Mouse (Mus musculus) layer of hippocampus, adult 18-20 months (tissue): ENCODE results near the gene Ctcfl. TPM values are rescaled to one million over a fixed set of nuclear protein-coding genes. Genes with fewer than 3 reads are reported as not detected.
A peak's percentile ranks its signal among the peaks of the same experiment; 100 is the strongest.

ENCODE experiments used
- DNase-seq, 2 experiments: peaks; one replicate each; pipeline ENCODE4 v3.0.0; 2022; ENCODE audit warnings: low spot score in 2 of 2
- total RNA-seq, 2 experiments: library from RNA; stranded (reverse); gene quantifications; 2 replicates each; pipeline ENCODE4 v1.2.3; 2021

Gene Ctcfl
- total RNA-seq, 2 experiments from 2014 or later: not detected

DNA sequence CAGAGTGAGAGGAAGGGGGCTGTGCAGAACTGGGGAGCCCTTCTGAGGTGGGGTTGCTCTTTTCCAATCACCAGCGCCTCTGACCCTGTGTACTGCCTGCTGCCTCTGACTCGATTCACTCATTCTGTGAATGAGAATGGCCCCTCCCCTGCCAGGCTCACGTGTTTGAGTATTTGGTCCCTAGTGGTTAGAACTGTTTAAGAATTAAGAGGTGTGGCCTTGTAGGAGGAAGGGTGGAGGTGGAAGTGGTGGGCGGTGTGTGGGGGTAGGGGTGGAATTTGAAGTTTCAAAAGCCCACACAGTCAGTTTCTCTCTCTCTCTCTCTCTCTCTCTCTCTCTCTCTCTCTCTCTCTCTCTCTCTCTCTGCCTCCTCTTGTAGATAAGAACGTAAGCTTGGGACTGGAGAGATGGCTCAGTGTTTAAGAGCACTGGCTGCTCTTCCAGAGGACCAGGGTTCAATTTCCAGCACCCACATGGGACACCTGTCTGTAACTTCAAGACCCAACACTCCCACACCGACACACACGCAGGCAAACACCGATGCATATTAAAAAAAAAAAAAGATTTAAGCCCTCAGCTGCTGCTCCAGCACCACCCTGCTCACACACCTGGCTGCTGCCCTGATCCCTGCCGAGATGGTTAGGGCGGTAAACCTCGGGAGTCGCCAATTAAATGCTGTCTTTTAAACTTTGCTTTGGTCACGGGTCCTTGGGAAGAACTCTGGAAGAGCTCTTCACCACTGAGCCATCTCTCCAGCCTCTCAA is 35.4 kb downstream of the Ctcfl start:
- DNase-seq: no peak

DNA sequence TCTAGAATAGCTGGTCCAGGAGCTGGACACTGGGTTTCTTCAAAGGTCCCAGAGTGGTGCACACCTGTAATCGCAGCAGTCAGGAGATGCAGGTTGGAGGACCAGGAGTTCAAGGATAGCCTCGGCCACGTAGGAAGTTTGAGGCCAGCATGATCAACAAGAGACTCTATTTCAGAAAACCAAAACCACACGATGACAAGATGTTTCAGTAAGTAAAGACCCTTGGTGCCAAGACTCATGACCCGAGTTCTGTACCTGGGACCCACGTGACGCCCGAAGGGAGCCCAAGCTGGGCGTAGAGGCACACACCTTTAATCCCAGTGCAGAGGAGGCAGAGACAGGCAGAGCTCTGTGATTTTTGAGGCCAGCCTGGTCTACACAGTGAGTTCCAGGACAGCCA is 36.2 kb downstream of the Ctcfl start:
- no peak for DNase-seq

DNA sequence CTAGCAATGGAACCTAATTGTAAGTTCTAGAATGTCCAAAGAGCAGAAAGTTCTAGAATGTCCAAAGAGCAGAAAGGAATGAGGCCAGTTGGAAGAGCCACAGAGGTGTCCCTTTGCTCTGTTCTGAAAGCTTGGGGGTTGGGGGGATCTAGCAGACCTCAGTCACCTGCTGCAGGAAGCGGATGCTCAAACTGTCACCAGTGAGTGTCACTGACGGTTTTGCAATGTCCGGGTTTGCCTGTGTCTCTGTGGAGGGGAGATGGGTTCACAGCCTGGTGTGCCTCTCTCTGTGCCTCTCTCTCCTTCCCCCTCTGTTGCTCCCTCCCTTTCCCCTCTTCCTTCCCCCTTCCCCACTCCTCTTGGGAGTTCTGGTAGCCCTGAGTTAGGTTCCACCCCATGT is 36.6 kb downstream of the Ctcfl start:
- DNase-seq: no peak

DNA sequence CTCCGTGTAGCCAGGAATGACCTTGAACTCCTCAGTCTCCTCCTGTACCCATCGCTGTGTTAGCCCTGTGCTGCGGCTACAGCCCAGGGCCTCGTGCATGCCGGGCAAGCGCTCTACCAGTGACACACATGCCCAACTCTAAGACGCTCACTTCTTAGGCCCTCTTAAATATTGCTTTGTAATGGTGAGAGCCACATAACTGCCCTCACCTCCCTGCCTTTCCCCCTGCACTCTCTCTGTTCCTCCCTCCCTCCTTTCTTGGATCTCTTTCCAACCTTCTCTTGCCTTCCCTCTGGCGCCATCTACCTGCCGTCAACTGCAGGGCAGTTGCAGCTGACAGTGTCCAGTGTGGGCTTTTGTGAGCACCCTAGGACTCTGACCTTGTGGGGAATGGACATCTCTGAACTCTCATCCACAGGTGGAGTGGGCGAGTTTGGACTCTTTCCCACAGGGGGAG is 38.5 kb downstream of the Ctcfl start:
- DNase-seq: peak; percentile 37 to 73

DNA sequence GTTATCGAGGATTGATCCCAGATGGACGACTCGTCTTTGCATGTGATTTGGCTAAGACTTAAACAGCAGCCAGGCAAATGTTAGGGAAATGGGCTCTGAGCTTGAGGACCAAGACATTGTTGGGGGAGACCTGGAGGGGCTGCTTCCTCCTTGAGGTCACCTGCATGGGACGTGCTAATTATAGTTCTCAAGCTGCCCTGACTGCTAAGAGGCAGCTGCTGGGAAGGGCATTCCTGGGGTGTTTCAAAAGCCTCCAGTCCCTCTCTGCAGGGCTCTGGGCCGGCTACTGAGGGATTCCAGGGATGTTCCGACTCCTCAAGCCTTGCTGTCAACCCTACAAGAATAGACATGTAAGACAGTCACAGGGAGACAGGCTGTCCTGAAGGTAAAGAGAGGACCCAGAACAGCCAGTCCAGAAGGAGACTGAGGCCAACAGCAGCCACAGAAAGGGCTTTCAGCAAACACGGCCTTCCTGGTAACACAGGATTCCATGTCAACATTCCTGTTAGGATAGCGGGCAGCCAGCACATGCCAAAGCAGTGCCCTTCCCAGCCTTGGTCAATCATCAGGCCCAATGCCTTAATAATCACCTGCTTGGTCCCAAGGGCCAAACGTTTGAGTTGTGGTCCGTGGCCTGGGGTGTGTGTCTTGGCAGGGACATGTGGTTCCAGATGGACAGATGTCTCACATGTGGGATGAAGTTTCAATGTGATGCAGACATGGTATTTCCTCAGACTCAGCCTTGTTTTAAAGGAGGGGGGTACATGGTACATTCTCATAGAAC is 39.4 kb downstream of the Ctcfl start:
- DNase-seq: no peak

DNA sequence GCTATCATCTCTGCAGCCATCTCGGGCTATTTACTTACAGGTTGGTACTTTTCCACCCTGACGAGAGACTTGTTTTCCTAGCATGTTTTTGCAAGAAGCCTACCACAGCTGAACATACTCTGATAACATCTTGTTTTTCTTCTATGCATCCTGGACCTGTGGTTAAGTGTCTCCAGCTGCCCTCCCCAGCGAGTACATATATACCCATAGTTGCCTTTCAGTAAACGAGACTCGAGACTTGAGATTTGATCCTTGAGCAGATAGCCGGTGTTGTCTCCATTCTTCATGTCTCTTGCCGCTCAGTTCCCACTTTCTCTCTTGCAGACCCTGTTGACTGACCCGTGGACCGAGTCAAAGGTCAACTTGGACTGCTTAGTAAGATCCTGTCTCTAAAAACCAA is 42.4 kb downstream of the Ctcfl start:
- no peak for DNase-seq

DNA sequence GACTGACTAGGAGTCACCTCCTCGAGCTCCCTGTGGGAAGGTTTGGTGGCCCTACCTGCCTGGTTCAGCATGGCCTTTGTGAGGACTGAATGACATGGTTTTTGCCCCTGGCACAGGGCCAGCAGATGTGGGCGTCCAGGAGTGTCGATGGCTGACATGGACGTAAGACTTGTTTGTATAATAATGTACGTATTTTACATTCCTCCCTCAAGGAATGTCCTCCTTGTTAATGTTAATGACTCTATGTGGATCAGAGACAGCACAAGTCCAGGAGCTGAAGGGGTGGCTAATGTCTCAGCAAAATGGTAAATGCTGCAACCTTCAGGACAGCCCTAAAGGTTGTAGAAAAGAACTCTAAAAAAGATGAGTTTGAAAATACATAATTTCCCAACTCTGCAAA is 45.7 kb downstream of the Ctcfl start:
- no peak for DNase-seq

DNA sequence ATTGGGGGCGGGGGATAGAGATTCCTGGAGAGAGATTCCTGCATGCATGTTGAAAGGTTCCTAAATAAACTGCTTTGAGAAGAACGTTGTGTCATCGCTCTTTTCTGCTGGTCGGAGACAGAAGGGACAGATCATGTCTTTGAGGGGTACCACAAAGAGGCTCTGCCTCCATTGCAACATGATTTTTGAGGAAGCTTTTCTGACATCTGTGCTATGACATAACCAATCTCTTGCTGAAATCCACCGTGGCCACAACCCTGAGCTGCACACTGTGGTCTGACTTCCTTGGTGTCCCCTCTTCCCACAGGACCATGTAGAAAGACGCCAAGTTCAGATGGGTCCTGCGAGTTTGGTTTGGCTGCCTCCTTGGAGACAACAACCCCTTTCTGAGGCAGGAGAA is 46.4 kb downstream of the Ctcfl start:
- DNase-seq: no peak

DNA sequence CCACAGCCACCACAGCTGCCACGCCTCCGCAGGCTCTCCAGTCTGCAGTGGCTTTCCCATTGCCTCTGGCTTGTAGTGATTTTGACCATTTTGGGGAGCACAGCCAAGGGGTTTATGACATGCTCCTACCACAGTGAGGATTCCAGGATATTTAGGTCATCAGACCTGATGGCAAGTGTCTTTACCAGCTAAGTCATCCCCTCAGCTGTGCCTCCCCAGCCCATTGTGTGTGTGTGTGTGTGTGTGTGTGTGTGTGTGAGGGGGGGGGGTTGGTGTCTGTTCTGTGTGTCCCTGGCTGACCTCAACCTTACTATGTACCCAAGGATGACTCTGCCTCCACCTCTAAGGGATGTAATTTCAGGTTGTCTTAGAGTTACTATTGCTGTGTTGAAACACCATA is 54.5 kb downstream of the Ctcfl start:
- no peak for DNase-seq

DNA sequence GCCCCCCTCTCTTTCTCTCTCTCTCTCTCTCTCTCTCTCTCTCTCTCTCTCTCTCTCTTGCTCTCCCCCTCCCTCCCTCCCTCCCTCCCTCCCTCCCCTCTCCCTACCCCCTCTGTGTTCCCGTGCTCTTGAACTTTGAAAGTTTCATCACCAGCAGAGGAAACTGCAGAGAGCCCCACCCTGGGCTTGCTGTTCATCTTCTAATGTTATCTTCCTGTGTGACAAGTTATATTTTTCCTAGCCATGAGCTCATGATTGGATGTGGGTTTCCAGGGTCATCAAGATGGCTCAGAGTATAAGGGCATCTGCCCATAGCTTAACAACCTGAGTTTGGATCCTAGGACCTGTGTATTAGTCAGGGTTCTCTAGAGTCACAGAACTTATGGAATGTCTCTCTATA is 56.1 kb downstream of the Ctcfl start:
- DNase-seq: no peak

DNA sequence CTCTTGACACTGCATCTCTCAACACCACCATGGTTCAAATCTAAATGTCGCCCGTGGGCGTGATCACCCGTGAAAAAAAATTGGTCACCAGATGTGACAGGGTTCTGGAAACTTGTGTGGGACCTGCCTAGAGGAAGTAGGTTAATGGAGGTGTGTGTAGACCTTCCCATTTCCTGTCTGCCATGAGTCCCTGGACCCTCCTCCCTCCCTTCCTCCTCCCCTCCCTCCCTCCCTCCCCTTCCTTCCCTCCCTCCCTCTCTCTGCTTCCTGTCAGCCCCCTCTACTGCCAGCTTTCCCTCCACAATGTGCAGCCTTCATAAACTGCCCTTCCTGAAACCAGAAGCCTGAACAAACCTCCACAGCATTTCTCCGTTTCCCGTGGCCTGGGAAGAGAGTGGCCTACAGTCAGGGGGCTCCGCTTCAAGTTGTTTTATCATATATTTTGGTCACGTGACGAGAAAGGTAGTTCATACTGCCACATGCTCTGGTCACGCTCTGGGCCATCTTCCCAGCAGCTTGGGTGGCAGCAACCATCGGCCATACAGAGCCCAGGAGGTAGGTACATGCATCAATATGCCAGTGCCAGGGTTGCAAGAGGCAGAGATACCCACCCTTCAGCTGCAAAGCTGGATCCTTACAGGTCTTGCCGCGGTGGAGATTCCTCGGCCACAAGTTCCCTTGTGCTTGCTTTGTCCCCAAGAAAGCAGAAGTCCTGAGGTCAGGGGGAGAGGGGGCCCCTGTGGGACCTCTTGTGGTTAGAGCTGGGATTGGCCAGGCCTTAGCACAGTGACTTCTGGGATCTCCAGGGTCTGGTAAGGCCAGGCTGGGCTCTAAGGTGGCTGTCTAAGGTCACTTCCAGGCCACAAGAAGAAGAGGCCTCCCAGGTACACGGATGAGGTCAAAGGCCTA is 57.6 kb downstream of the Ctcfl start:
- no peak for DNase-seq

DNA sequence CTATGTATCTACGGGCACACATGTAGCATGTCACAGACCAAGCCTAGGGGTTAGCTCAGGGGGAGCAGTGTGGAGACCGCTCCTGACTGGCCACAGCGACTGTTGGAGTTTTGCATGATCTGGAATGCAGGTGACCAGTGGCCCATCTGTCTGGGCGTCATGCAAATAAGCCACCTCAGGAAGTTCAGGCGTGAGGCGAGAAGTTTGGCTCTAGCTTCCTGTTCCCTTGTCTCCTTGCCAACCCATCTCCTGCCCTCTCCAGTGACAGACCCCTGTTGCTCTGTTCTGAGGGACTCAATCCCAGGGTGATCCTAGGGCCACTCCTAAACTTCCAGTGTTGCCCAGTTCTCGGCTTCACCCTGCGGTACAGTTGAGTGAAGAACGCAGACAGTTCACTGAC is 58.9 kb downstream of the Ctcfl start:
- DNase-seq: no peak

DNA sequence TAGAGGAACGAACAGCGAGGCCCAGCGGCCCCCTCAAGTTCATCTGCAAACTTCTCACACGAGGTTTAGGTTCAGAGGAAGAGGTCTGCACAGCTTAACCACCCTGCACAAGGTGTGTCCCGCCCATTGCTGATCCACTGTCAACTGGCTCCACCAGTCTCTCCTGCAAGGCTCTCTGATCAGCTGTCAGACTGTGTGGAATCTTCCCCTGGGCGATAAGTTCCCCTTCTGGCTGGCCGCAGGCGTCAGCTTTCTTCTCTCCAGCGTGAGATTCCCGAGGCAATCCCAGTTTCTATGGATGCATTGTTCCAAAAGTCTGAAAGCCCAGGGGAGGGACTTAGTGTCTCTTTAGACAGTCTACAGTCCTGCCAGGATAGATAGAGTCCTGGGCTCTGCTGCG is 61.1 kb downstream of the Ctcfl start:
- no peak for DNase-seq

DNA sequence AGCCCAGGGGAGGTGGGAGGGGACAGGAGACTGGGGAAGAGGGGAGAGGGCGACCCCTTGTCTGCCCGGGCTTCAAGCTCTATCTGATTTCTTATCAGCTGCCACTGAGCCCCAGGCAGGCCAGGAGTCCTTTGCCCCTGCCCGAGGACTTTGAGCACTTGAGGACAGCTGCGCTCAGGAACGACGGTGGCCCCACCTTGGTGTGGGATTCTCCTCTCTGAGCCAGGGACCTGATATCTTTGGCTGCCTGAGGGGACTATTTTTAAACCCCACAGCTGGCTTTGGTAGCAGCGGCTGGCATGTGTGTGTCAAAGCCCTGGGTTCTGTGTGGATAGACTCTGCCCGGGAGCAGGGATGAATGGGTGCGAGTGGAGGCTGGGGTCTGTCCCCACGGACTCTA is 61.7 kb downstream of the Ctcfl start:
- DNase-seq: no peak

DNA sequence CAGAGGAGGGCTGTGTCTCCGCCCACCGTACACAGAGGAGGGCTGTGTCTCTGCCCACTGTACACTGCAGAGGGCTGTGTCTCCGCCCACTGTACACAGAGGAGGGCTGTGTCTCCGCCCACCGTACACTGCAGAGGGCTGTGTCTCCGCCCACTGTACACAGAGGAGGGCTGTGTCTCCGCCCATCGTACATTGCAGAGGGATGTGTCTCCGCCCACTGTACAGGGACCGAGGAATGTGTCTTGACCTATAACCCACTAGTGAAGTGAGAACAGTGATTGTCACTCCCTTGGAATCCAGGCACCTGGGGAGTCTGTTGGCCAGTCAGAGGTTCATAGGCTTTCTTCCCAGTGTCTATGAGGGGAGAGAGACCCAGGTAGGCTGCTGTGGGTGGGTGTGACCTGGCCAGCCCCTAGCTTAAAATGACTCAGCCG is 62.4 kb downstream of the Ctcfl start:
- no peak for DNase-seq

DNA sequence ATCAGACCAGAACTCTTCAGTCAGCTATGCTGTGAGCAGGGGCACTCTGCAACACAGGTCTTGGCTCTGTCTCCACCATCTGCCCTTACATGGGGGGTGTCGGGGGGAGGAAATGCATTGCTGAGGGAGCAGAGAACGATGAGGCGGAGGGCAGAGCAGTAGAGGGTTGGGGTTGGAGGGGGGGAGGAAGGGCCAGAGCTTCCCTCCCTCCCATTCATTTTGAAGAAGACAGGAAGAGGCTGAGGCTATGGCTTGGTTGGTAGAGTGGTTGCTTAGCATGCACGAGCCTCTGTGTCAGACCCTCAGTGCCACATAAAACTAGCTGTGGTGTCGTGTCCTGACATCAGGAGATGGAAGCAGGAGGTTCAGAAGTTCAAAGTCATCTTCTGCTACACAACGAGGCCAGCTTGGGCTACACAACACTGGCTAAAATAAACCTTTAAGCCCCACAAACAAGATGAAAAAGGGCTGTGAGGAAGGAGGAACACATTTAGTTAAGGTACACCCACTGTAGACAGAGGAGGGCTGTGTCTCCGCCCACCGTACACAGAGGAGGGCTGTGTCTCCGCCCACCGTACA is 62.9 kb downstream of the Ctcfl start:
- DNase-seq: no peak

DNA sequence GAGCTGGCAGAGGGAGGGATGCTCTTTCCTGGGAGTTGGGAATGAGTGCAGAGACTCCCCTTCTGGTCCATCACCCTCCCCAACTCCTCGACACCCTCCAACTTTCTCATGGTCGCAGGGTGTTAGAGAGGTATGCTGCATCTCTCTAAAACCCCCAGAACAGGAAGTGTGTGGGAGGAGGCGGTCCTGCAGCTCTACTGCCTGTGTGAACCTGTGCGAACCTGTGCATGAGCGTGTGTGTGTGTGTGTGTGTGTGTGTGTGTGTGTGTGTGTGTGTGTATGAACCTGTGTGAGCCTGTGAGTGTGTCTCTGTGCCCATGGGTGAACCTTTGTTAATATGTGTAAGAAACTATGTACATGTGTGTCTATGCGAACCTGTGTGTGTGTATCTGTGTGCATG is 65.5 kb downstream of the Ctcfl start:
- DNase-seq: no peak

DNA sequence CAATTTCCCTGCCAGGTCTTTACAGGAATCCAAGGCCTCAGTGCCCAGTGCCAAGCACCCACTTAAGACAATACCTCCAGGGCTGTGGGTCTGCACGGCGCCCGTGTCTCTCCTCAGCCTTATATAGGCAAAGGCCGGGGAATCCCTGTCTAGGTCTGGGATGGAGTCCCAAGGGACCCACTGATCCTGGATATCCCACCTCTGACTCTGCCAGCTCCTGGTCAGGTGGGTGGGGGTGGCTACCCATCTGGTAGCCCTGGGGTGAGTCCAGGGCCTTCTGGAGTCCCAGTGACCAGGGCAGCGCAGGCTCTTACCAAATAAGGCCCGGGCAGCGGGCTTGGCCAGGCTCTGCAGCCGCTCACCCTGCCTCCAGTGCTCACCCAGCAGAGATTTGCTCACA is 66.4 kb downstream of the Ctcfl start:
- no peak for DNase-seq

DNA sequence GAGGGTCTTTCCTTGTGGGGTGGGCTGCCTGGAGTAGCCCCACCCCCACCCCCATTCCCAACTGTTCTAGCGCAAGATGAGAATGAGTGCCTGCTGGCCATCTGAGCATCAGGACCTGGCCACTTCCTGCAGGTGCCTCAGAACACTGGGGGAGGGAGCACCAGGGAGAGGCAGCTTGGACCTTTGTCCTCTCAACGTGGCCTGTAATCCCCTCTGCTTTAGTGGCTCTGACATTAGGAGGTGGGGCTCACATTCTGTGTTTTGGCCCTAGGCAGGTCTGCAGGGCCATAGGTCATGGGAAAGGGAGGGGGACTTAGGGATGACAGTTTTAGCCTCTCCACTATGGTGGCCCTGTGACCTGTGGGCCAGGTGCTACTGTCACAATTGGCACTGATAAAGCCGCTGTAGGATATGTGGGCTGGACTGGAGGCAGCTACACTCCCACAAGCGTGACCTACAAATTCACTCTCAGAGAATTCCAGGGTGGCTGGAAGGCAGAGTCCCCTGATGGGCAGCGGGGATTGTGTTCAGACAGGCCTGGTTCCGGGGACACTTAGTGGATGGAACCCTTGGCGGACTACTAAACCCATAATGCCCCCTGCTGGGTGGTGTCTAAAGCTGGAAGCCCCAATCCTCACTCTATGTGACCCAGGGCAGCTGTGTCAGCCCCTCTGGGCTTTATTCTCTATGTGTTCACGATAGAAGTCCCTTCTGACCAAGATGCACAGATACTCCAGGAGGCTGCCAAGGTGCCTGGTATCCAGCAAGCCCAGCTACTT is 68.5 kb downstream of the Ctcfl start:
- DNase-seq: no peak

DNA sequence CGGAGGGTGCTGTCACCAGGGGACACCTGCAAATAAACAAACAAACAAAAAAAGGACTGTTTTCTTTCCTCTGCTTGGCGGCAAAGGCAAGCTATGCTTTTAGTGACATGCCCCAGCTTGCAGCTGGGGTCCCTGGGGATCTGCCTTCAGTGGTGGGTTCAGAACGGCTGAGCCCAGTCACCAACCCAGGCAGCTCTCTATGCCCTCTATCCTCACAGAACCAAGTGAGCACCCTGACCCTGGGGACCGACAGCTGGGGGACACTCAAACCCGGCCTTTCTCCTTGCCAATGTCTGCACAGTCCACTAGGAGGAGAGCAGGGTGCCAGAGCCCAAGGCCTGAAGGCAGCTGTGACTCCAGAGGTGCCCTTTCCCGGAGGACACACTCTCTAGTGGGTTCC is 69.5 kb downstream of the Ctcfl start:
- DNase-seq: no peak

DNA sequence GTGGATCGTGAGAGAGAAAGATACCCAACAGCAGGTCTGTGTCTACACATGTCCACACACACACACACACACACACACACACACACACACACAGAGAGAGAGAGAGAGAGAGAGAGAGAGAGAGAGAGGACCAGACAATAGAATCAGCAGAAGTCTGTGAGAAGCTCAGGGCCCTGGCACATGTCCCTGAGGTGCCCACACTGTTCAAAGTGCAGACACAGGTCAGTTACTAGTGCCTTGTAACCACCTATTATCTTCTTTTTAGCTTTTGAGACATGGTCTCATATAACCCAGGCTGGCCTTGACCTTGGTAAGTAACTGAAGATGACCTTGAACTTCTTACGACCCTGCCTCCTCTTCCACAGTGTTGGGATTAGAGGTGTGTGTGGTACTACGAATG is 70.1 kb downstream of the Ctcfl start:
- DNase-seq: no peak
